Mouse (Mus musculus): ENCODE measurements around the gene Mrps17. TPM values are rescaled to one million over a fixed set of nuclear protein-coding genes. Genes with fewer than 3 reads are reported as not detected.
"Not testable (repeated sequence)": the region's sequence is repeated elsewhere in the genome, so short reads cannot be mapped to it uniquely, and the experiment has no call there.

Gene Mrps17
- 167 and 170 TPM in 2 replicates for polyA plus RNA-seq (2015; fragmentation: Nextera tagmentation; extraction: Ambion mirVana)

- WGBS, result under 1% methylated on average over 33 of the region's 33 CpGs
- H3K4me1 ChIP-seq (ENCODE audit: control insufficient read depth, insufficient read depth, low read length), result peaks cover 7% of the 10 kb centered on the region
- peak; percentile 94 for ATAC-seq
- peak within 1 kb of the TSS; percentile 66 for H3K9ac ChIP-seq (ENCODE audit: low read depth, low read length)
- peak within 1 kb of the TSS; percentile 56 for H3K4me3 ChIP-seq (ENCODE audit: low read depth, low read length)
- H3K4me2 ChIP-seq (ENCODE audit: low read length), result peak within 1 kb of the TSS; percentile 81
- peaks cover 10% of the 10 kb centered on the region for H3K36me3 ChIP-seq (ENCODE audit: control insufficient read depth, insufficient read depth, low read length)
- no peaks in the 10 kb centered on the region for H3K9me3 ChIP-seq (replicated peaks; ENCODE audit: control insufficient read depth, low read length, poor library complexity, severe bottlenecking)
- H3K27ac ChIP-seq (ENCODE audit: low read length), result peak within 1 kb of the TSS; percentile 38
- no peaks in the 10 kb centered on the region for H3K27me3 ChIP-seq (ENCODE audit: control insufficient read depth, insufficient read depth, low read depth, low read length)
These were observed at the start of gene Mrps17 for GRCm38 (mm10) chr5:129715326-129715861. Gene Mrps17, plus strand, starts transcription at chr5:129715497.

GRCm38 (mm10) chr5:129666271-129666909, 48.9 kb upstream of the Mrps17 start:
- H3K27me3 ChIP-seq (ENCODE audit: control insufficient read depth, insufficient read depth, low read depth, low read length), result no peaks in the 10 kb centered on the region
- H3K4me2 ChIP-seq (ENCODE audit: low read length), result no peak overlapping the region
- ATAC-seq, result no peak
- no peaks in the 10 kb centered on the region for H3K9me3 ChIP-seq (replicated peaks; ENCODE audit: control insufficient read depth, low read length, poor library complexity, severe bottlenecking)
- H3K4me1 ChIP-seq (ENCODE audit: control insufficient read depth, insufficient read depth, low read length), result peaks cover 14% of the 10 kb centered on the region
- H3K9ac ChIP-seq (ENCODE audit: low read depth, low read length), result no peak overlapping the region
- H3K4me3 ChIP-seq (ENCODE audit: low read depth, low read length), result no peak overlapping the region
- H3K27ac ChIP-seq (ENCODE audit: low read length), result no peak overlapping the region
- WGBS, result 94% methylated on average over 10 of the region's 10 CpGs
- H3K36me3 ChIP-seq (ENCODE audit: control insufficient read depth, insufficient read depth, low read length), result no peaks in the 10 kb centered on the region

- no peak overlapping the region for H3K9ac ChIP-seq (ENCODE audit: low read depth, low read length)
- no peak for ATAC-seq
- WGBS, result 94% methylated on average over 4 of the region's 4 CpGs
- peaks cover 14% of the 10 kb centered on the region for H3K4me1 ChIP-seq (ENCODE audit: control insufficient read depth, insufficient read depth, low read length)
- no peak overlapping the region for H3K4me2 ChIP-seq (ENCODE audit: low read length)
- H3K36me3 ChIP-seq (ENCODE audit: control insufficient read depth, insufficient read depth, low read length), result no peaks in the 10 kb centered on the region
- H3K4me3 ChIP-seq (ENCODE audit: low read depth, low read length), result no peak overlapping the region
- H3K27ac ChIP-seq (ENCODE audit: low read length), result no peak overlapping the region
- no peaks in the 10 kb centered on the region for H3K9me3 ChIP-seq (replicated peaks; ENCODE audit: control insufficient read depth, low read length, poor library complexity, severe bottlenecking)
- no peaks in the 10 kb centered on the region for H3K27me3 ChIP-seq (ENCODE audit: control insufficient read depth, insufficient read depth, low read depth, low read length)
These were observed 47.4 kb upstream of the Mrps17 start for GRCm38 (mm10) chr5:129667851-129668250.

DNA sequence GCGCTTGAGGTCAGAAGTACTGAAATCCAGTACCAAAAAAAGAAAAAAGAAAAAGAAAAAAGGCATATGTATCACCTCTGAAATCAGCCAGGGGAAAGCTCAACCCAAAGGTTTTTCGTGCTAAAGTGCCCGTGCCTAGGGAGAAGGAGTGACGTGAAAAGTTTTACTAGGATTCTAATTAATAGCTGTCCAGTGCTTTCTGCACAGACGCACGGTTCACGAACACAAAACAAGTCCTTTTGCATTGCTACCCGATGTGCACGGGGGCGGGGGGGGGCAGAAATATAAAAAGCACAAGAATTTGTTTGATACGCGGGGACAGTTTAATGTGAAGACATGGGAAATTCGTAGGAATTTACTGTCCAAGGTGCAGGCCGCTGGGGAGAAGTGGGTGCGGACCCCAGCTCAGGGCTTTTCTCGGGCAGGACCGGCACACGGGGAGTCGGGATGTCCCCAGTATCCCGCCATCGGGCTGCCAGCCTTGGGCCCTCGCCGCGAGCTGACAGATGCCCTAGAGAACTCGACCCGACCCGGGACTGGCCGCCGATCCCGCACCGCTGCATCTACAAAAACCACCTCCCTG, 45.8 kb upstream of the Mrps17 start:
- H3K4me3 ChIP-seq (ENCODE audit: low read depth, low read length), result peak overlapping the region; percentile 84
- H3K27ac ChIP-seq (ENCODE audit: low read length), result peak overlapping the region; percentile 82
- peaks cover 14% of the 10 kb centered on the region for H3K4me1 ChIP-seq (ENCODE audit: control insufficient read depth, insufficient read depth, low read length)
- no peaks in the 10 kb centered on the region for H3K9me3 ChIP-seq (replicated peaks; ENCODE audit: control insufficient read depth, low read length, poor library complexity, severe bottlenecking)
- peak overlapping the region; percentile 92 for H3K4me2 ChIP-seq (ENCODE audit: low read length)
- H3K9ac ChIP-seq (ENCODE audit: low read depth, low read length), result peak overlapping the region; percentile 91
- no peaks in the 10 kb centered on the region for H3K36me3 ChIP-seq (ENCODE audit: control insufficient read depth, insufficient read depth, low read length)
- H3K27me3 ChIP-seq (ENCODE audit: control insufficient read depth, insufficient read depth, low read depth, low read length), result no peaks in the 10 kb centered on the region
- WGBS, result under 1% methylated on average over 31 of the region's 31 CpGs
- 0 out of 2 replicates have a peak, but pooled peaks have one; percentile 42 for ATAC-seq

DNA sequence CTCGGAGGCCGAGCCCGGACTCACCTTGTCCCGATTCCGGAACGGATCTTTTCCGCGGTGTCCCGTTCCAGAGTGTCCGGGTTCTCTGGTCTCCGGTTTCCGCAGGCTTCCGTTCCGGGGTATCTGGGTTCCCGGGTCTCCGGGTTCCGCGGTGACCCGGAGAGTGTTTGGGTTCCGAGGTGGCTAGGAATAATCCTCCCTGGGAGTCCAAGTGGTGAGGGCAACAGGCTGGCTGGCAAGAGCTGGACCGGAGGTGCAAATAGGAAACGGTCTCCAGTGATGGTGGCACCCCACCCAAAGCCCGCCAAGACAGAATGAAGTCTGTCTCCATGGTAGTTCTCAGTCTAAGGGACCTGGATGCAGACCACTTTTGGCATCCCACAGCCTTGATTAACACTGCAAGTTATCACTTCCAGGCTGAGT, 45.2 kb upstream of the Mrps17 start, which contains the start of gene Zfp11:
Gene Zfp11 (minus strand): TSS at position 64 of the 423 bp plus-strand sequence.
- Histone ChIP-seq H3K36me3 (ENCODE audit: control insufficient read depth, insufficient read depth, low read length) (no peaks in the 10 kb centered on the region), H3K9me3 (replicated peaks; ENCODE audit: control insufficient read depth, low read length, poor library complexity, severe bottlenecking) (no peaks in the 10 kb centered on the region), H3K4me2 (ENCODE audit: low read length) (peak within 1 kb of the TSS; percentile 92), H3K27me3 (ENCODE audit: control insufficient read depth, insufficient read depth, low read depth, low read length) (no peaks in the 10 kb centered on the region), H3K9ac (ENCODE audit: low read depth, low read length) (peak within 1 kb of the TSS; percentile 91), H3K27ac (ENCODE audit: low read length) (peak within 1 kb of the TSS; percentile 82), H3K4me3 (ENCODE audit: low read depth, low read length) (peak within 1 kb of the TSS; percentile 84), H3K4me1 (ENCODE audit: control insufficient read depth, insufficient read depth, low read length) (peaks cover 14% of the 10 kb centered on the region)
- ATAC-seq, result peak; percentile 86
- WGBS, result under 1% methylated on average over 23 of the region's 23 CpGs

DNA sequence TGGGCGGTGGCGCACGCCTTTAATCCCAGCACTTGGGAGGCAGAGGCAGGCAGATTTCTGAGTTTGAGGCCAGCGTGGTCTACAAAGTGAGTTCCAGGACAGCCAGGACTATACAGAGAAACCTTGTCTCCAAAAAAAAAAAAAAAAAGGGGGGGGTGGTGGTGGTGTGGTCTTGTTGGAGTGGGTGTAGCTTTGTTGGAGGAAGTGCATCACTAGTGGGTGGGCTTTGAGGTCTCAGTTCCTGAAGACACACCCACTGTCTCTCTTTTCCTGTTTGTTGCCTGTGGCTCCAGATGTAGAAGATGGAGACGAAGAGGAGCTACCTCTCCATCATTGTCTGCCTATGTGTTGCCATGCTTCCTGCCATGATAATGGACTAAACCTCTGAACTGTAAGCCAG, 30.2 kb upstream of the Mrps17 start:
- not testable (repeated sequence) for H3K27ac ChIP-seq (ENCODE audit: low read length); H3K9ac ChIP-seq (ENCODE audit: low read depth, low read length); H3K4me2 ChIP-seq (ENCODE audit: low read length); H3K27me3 ChIP-seq (ENCODE audit: control insufficient read depth, insufficient read depth, low read depth, low read length); H3K4me3 ChIP-seq (ENCODE audit: low read depth, low read length); H3K9me3 ChIP-seq (replicated peaks; ENCODE audit: control insufficient read depth, low read length, poor library complexity, severe bottlenecking); H3K4me1 ChIP-seq (ENCODE audit: control insufficient read depth, insufficient read depth, low read length); H3K36me3 ChIP-seq (ENCODE audit: control insufficient read depth, insufficient read depth, low read length); ATAC-seq
- WGBS, result 93% methylated on average over 5 of the region's 5 CpGs

DNA sequence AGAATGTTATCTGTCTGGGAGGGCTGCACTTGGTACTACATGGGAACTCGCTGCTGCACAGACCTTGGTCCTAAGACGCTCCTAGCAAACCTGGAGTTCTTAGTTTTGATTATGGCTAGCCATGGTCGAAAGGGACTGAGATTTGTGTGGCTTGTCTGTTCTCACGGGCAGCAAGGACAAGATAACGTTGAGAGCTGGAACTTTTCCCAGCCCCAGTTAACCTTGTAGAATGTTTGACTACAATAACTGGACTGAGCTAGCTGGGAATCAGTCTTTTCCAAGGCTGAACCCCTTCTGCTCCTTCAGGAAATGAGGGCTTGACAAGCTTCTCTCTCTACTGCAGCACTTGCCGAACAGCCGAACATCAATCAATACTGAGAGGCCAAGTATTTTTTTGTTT, 27.7 kb upstream of the Mrps17 start:
- no peak overlapping the region for H3K4me3 ChIP-seq (ENCODE audit: low read depth, low read length)

DNA sequence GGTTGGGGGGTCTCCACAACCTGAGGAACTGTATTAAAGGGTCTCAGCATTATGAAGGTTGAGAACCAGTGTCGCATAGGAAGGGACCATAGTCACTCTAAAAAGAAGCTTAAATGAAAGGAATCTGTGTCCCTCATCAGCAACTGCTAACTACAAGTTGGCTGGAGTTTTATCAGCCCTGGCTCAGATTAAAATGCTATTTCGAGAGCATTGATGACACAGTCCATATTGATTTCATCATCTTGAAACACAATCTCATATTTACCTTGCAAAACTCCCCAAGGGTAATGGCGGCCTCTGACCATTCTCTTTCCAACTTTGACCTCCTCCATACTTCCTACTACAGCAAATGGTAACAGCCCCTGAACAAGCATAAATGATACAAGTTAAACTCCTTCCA, 24.8 kb upstream of the Mrps17 start:
- WGBS, result 89% methylated on average over 3 of the region's 3 CpGs
- H3K4me2 ChIP-seq (ENCODE audit: low read length), result no peak overlapping the region
- H3K4me1 ChIP-seq (ENCODE audit: control insufficient read depth, insufficient read depth, low read length), result no peaks in the 10 kb centered on the region
- no peak overlapping the region for H3K27ac ChIP-seq (ENCODE audit: low read length)
- H3K9me3 ChIP-seq (replicated peaks; ENCODE audit: control insufficient read depth, low read length, poor library complexity, severe bottlenecking), result no peaks in the 10 kb centered on the region
- no peaks in the 10 kb centered on the region for H3K36me3 ChIP-seq (ENCODE audit: control insufficient read depth, insufficient read depth, low read length)
- no peak for ATAC-seq
- no peaks in the 10 kb centered on the region for H3K27me3 ChIP-seq (ENCODE audit: control insufficient read depth, insufficient read depth, low read depth, low read length)
- H3K9ac ChIP-seq (ENCODE audit: low read depth, low read length), result no peak overlapping the region
- no peak overlapping the region for H3K4me3 ChIP-seq (ENCODE audit: low read depth, low read length)

More for the DNA sequence above, 27.7 kb upstream of the Mrps17 start:
- no peak overlapping the region for H3K27ac ChIP-seq (ENCODE audit: low read length)
- no peak overlapping the region for H3K4me2 ChIP-seq (ENCODE audit: low read length)
- WGBS, result 92% methylated on average over 7 of the region's 7 CpGs
- no peak overlapping the region for H3K9ac ChIP-seq (ENCODE audit: low read depth, low read length)
- ATAC-seq, result no peak
- H3K27me3 ChIP-seq (ENCODE audit: control insufficient read depth, insufficient read depth, low read depth, low read length), result no peaks in the 10 kb centered on the region
- no peaks in the 10 kb centered on the region for H3K36me3 ChIP-seq (ENCODE audit: control insufficient read depth, insufficient read depth, low read length)
- H3K9me3 ChIP-seq (replicated peaks; ENCODE audit: control insufficient read depth, low read length, poor library complexity, severe bottlenecking), result no peaks in the 10 kb centered on the region
- H3K4me1 ChIP-seq (ENCODE audit: control insufficient read depth, insufficient read depth, low read length), result no peaks in the 10 kb centered on the region

DNA sequence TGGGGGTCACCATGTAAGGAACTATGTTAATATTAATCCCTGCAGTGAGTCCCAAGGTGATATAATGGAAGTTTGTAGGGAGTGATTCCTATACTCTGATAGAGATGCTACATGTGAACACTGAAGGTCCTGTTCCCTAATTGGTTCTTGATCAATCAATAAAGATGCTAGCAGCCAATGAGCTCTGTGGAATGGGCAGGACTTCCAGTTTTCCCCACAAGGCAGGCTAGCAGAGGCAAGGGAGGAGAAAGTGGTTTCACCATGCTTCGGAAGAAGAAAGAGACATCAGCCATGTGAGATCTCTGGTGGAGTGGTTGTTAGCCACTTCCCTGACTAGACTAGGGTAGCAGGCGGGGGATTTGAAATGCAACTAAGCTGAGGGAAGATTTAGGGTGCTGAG, 14.8 kb upstream of the Mrps17 start:
- H3K9ac ChIP-seq (ENCODE audit: low read depth, low read length), result no peak overlapping the region
- no peaks in the 10 kb centered on the region for H3K36me3 ChIP-seq (ENCODE audit: control insufficient read depth, insufficient read depth, low read length)
- no peak for ATAC-seq
- H3K4me2 ChIP-seq (ENCODE audit: low read length), result no peak overlapping the region
- H3K4me3 ChIP-seq (ENCODE audit: low read depth, low read length), result no peak overlapping the region
- no peaks in the 10 kb centered on the region for H3K9me3 ChIP-seq (replicated peaks; ENCODE audit: control insufficient read depth, low read length, poor library complexity, severe bottlenecking)
- H3K4me1 ChIP-seq (ENCODE audit: control insufficient read depth, insufficient read depth, low read length), result no peaks in the 10 kb centered on the region
- 25% methylated on average over 2 of the region's 2 CpGs for WGBS
- H3K27me3 ChIP-seq (ENCODE audit: control insufficient read depth, insufficient read depth, low read depth, low read length), result no peaks in the 10 kb centered on the region; the same call in 1 of the 2 replicates
- no peak overlapping the region for H3K27ac ChIP-seq (ENCODE audit: low read length)
